Mouse (Mus musculus) spleen, adult 18-20 months (tissue): ENCODE measurements around the gene Tnfaip8l2.
A peak's percentile ranks its signal among the peaks of the same experiment; 100 is the strongest.
"Not testable (repeated sequence)": the region's sequence is repeated elsewhere in the genome, so short reads cannot be mapped to it uniquely, and the experiment has no call there.

Experiments
- DNase-seq, 2 experiments: peaks; one replicate each; pipeline ENCODE4 v3.0.0; 2022; ENCODE audit warnings: mixed read lengths in 2 of 2

Gene Tnfaip8l2

GRCm38 (mm10) chr3:95159987-95160963 lies 18.1 kb upstream of the Tnfaip8l2 start, which contains the start of gene Sema6c:
Sema6c (plus strand) TSS chr3:95160457.
- DNase-seq, result peak; percentile 74 to 83

DNA sequence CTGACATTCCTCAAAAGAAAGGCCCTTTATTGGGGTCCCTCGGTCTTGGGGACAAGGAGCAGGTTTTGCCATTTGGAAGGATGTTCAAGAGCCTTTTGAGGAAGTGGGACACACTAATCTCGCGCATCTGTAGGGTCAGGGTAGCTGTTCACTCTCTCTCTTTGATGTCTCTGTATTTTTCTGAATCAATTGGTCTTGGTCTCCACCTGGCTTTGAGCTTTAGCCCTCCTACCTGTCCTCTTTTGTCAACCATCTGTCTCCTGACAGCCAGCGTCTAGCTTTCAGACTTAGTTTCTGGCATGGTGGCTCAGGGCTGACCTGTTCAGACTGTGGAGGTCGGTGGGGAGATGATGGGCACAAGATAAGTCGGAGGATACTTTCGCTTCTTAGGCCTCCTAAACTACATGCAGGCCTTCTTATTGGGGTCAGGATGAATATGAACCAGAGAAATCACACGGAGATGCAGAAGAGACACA lies 17.4 kb upstream of the Tnfaip8l2 start:
- DNase-seq, result no peak

- DNase-seq, result peak; percentile 50 to 72
Measured at GRCm38 (mm10) chr3:95153874-95154273, 11.7 kb upstream of the Tnfaip8l2 start.

DNA sequence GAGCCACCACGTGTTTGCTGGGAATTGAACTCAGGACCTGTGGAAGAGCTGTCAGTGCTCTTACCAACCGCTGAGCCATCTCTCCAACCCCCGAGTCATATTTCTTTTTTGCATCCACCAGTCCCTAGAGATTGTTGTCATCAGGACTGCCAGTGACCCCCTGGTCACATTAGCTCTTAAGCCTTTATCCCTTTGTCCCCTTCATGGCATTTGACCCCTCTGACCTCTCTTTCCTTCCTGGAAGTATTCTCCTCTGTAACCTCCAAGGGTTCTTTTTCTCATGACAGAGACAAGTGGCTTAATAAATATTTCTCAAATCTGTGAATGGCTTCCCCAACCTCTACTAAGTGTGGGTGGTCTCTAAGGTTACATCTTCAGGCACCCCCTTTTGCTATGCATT lies 5.8 kb upstream of the Tnfaip8l2 start:
- DNase-seq, result no peak

- peak; percentile 75 to 91 for DNase-seq
Measured at GRCm38 (mm10) chr3:95142617-95143011, 454 bp upstream of the Tnfaip8l2 start.

GRCm38 (mm10) chr3:95141474-95141873 lies 686 bp downstream of the Tnfaip8l2 start:
- peak; percentile 56 to 66 for DNase-seq

DNA sequence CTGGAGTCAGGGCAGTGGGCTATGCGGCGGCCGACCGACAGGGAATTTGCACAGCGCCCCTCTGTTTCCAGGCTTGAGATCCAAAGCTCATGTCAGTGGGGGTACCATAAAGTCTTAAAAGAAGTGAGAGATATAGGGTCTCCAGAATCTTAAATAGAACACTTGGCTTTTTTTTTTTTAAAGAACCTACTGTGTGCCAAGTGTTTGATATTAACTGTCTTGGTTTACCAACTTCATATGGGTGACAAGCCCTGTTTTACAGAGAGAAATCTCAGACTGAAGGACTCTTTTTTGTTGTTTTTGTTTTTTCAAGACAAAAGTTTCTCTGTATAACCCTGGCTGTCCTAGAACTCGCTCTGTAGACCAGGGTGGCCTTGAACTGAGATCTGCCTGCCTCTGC lies 1.4 kb downstream of the Tnfaip8l2 start:
- no peak for DNase-seq

DNA sequence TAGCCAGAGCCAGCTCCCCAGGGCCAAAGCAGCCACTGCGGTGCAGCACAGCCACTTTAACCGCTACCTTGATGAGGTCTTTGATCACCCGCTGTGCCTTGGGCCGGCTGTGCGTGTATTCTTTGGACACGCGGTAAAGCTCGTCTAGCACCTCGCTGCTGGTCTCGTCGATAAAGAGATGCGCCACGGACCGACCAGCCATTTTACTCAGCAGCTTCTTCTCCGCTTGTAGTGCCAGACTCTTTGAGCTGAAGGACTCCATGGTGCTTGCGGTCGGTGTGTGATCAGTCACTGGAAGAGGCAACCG lies 1.9 kb downstream of the Tnfaip8l2 start:
- peak in 1 of 2 experiments; percentile 12 for DNase-seq

DNA sequence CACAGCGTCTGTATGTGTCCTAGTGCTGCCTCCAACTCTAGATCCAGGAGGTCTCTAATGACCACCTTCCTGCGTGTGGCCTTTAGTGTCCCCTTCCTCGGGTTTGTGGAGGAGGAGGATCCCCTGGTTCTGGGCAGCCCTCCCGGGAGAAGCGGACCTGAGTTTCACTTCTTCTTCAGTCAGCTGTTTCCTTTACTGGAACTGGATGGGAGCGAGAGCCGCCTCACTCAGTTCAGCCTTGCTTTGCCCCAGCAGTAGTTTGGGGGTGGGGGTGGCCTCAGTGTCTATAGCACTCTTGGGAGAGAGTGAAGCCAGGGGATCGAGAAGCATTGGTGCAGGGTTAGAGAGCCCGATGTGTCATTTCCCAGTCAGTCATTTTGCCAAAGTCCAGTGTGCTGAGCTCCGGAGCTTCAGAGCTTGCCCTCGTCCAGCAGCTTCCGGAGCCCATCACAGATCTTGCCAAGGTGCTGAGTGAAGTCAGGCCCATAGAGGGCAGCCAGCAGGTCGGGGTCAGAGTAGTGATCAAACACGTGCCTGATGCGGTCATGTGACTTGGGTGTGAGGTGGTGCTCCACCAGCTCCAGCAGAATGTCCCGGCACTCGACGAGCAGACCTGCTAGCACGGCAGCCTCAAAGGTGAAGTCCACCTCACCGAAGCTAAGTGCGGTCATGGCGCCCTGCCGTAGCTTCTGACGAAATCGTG lies 2.4 kb downstream of the Tnfaip8l2 start:
- peak; percentile 18 to 49 for DNase-seq

DNA sequence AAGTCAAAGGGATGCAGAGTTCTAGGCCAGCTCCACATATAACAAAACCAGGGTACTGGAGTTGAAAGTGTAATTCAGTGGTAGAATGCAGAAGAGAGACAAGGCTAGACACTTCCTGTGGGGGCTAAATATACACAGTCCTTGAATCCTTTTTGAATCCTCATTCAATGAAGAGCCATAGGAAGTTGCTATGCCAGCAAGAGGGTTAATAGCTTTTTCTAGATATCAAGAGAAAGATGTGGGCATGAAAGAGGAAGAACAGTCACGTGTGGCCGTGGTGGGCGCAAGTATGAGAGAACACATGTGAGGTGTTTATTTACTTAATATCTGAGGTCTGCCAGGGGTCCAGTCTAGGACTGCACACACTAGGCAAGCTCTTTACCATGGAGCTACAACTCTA lies 5.8 kb downstream of the Tnfaip8l2 start:
- DNase-seq, result peak in 1 of 2 experiments; percentile 38

GRCm38 (mm10) chr3:95135433-95136052 lies 6.6 kb downstream of the Tnfaip8l2 start:
- DNase-seq, result no peak

DNA sequence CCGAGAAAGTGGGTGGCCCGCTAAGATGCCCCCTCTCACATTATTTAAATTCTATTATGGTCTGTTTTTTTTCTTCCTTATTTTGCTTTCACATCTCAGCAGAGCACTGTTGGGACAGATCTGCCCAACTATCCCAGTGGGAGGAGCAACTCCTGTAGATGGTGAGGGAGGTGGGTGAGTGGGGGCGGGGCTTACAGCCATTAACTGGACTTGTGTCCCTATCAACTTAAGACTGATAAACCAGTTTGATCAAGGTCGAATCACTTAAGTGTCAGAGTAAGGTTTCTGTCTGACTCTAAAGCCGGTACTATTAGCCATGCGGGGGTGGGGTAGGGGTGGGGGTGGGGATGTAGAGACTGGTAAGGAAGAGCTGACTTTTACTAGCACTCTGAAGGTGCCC lies 7.1 kb downstream of the Tnfaip8l2 start:
- peak; percentile 45 to 61 for DNase-seq

DNA sequence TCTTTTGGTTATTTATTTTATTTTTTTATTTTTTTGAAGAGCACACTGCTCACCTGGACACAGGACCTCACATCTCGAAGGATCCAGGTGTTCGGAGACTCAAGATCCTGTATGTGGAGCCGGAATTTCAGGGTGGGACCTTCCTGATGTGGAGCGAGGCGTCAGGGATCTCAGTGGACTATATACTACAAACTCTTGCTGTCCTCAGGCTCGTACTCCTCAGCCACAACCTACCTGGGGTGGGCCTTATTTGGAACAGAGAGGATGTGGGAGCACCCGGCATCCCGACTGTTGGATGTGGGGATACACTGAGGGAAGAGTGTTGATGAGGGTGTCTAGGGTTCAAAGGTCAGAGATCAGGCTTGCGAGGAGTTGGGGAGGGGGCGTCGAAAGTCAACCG lies 8.0 kb downstream of the Tnfaip8l2 start:
- not testable (repeated sequence) for DNase-seq

- DNase-seq, result peak; percentile 77 to 81
Measured at GRCm38 (mm10) chr3:95133680-95134101, 8.5 kb downstream of the Tnfaip8l2 start, which contains the start of the genes Scnm1 and Lysmd1. Scnm1 (minus strand) TSS chr3:95134011. Lysmd1 (plus strand) TSS chr3:95134088.

DNA sequence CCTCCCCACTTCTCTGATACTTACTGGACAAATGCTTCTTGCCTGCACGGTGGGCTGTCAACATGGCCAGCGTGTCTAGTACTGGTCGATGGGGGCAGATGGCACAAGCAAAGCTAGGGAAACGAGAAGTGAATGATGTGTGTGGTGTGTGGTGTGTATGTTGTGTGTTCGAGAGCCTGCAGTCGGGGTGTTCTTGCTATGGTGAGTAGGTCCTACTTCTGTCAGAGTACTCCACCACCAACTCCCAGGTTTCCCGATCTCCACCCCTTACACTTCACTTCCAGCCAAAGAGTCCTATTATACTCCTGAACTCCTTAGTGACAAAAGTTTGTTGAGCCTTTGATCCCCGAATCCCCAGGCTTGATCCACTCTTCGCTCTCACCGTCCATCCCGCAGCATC lies 9.0 kb downstream of the Tnfaip8l2 start:
- no peak for DNase-seq

DNA sequence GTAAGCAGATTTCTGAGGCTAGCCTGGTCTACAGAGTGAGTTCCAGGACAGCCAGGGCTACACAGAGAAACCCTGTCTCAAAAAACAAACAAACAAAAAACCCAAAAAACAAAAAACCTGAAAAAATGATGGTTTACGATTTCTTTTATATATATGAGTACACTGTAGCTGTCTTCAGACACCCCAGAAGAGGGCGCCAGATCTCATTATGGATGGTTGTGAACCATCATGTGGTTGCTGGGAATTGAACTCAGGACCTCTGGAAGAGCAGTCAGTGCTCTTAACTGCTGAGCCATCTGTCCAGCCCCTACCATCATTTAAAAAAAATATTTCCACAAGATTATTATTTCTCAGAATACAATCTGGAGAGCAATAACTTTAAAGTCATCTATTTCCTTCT lies 9.8 kb downstream of the Tnfaip8l2 start:
- not testable (repeated sequence) for DNase-seq

GRCm38 (mm10) chr3:95130081-95130480 lies 12.1 kb downstream of the Tnfaip8l2 start:
- no peak for DNase-seq

DNA sequence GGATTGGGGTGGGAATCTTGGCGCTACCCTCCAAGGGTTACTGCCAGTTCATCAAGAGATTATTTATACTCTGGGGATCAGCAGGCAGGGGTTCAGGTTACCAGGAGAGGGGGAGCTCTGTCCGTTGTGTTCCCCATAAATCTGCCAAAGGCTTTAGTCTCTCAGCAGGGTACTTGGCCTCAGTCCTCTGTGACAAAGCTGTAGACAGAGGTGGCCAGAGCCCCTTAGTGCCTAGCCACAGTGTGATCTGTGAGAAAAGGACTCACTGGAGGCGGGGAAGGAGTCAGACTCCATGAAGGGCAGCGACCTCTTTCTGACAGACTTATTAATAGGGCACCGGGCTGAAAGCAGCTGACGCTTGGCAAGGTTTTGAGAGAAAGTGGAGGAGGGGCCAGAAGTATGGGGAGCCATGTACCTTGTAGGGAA lies 12.9 kb downstream of the Tnfaip8l2 start:
- DNase-seq, result no peak

DNA sequence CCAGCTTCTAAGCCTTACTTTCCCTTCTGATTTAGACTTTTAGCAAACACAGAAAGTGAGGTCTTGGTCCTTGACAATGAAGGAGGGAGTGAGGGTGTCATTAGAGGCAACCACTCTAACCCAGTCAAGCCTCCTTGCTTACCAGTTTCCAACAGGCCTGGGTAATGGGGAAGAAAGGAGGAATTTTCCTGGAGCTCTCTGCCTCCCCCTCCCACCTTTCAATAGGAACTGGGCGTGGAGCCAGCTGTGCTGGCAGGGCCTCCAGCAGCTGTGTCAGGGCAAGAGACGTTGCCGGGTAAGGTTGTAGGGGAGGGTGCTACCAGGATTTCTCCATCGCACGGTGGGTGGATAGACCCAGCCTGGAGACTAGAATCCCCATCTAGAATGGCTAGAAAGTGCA lies 17.2 kb downstream of the Tnfaip8l2 start:
- no peak for DNase-seq

GRCm38 (mm10) chr3:95124246-95124645 lies 17.9 kb downstream of the Tnfaip8l2 start, which contains the start of gene Tmod4:
Tmod4 (plus strand) TSS chr3:95124476.
- no peak for DNase-seq

GRCm38 (mm10) chr3:95121580-95121979 lies 20.6 kb downstream of the Tnfaip8l2 start:
- no peak for DNase-seq

DNA sequence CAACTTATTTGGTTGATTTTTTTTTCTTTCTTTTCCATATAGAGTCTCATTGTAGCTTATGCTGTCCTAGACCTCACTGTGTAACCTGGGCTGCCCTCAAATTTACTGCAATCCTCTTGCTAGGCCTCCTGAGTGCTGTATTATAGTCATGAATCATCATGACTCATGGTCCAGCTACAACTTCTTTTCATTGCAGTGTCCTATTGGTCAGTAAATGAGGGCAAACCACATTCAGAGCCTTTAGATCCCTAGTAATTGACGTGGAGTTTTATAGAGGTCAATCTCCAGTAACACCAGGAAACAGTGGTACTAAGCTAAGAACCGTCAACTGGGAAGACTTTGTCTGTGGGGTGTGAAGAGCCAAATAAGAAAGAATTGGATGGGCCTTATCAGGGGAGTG lies 24.4 kb downstream of the Tnfaip8l2 start:
- DNase-seq, result no peak

GRCm38 (mm10) chr3:95112760-95113159 lies 29.4 kb downstream of the Tnfaip8l2 start:
- DNase-seq, result no peak
